8 mouse cellular contexts compared by ENCODE assay signal in the genomic region with DNA sequence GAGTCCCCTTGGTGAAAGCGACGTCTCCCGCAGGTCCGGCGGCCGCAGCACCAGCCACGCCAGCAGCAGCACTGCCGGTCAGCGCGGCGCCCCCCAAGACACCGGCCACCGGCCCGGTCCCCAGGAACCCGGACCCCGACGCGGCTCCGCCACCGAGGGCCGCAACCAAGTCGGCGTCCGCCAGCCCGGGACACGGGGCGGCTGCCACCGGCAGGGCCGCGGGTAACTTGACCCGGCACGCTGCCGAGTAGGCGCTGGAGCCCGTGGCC. TPM values are rescaled to one million over a fixed set of nuclear protein-coding genes. Genes with fewer than 3 reads are reported as not detected.
DNase-seq lines count a peak whose midpoint lies in the region; ATAC-seq and TF ChIP-seq lines count a peak whose summit lies in the region.

No protein-coding gene starts in this region.

- TF ChIP-seq CTCF in stomach, postnatal 0 days (IDR thresholded peaks at IDR 0.05; ENCODE audit: low read depth): no peak

- no peak for ATAC-seq in limb, embryonic 14.5 days (ENCODE audit: low FRiP score, low read depth)
- ATAC-seq in stomach, postnatal 0 days (ENCODE audit: low FRiP score, low TSS enrichment): no peak

- H3K4me1 ChIP-seq in limb, embryonic 14.5 days (ENCODE audit: control insufficient read depth, insufficient read depth, low read length): no peaks in the 10 kb centered on the region
- no peaks in the 10 kb centered on the region for H3K4me1 ChIP-seq in stomach, postnatal 0 days (replicated peaks; ENCODE audit: control insufficient read depth, insufficient read depth)

- DNase-seq in embryo, embryonic 11.5 days (ENCODE audit: low read depth, low spot score): peak; percentile 22
- DNase-seq in embryo, embryonic 9.5 days (ENCODE audit: extremely low spot score): no peak
- peak; percentile 37 for DNase-seq in right cerebral cortex, adult 18-20 months
- no peak for DNase-seq in right cerebral cortex, postnatal 10 days (ENCODE audit: low spot score in 2 of 2)
- DNase-seq in limb, embryonic 14.5 days (ENCODE audit: low spot score): peak; percentile 9
- no peak for DNase-seq in stomach, postnatal 0 days (ENCODE audit: low spot score)
- no peak for DNase-seq in thymus, postnatal 10 days (ENCODE audit: low spot score in 2 of 2)
- no peak for DNase-seq in retina, embryonic 14.5 days (ENCODE audit: low spot score)

- H3K27me3 ChIP-seq in limb, embryonic 14.5 days (ENCODE audit: control insufficient read depth, insufficient read depth, low read length): no peaks in the 10 kb centered on the region
- H3K27me3 ChIP-seq in stomach, postnatal 0 days (ENCODE audit: control insufficient read depth, insufficient read depth, low read length): no peaks in the 10 kb centered on the region

- H3K9ac ChIP-seq in limb, embryonic 14.5 days (ENCODE audit: low read depth, low read length, severe bottlenecking): peak overlapping the region; percentile 97
- H3K9ac ChIP-seq in stomach, postnatal 0 days (ENCODE audit: low read length): peak overlapping the region; percentile 96

- peak overlapping the region; percentile 99 for H3K27ac ChIP-seq in limb, embryonic 14.5 days (replicated peaks; ENCODE audit: low read depth, low read length)
- peak overlapping the region; percentile 99 for H3K27ac ChIP-seq in stomach, postnatal 0 days (replicated peaks)

- no peak for TF ChIP-seq EP300 in stomach, postnatal 0 days (optimal IDR thresholded peaks at IDR 0.05)

- H3K4me2 ChIP-seq in limb, embryonic 14.5 days (replicated peaks; ENCODE audit: low read depth, low read length, severe bottlenecking): peak overlapping the region; percentile 52
- peak overlapping the region; percentile 69 for H3K4me2 ChIP-seq in stomach, postnatal 0 days (replicated peaks; ENCODE audit: low read depth)

- H3K36me3 ChIP-seq in limb, embryonic 14.5 days (ENCODE audit: control insufficient read depth, insufficient read depth, low read length): no peaks in the 10 kb centered on the region
- no peaks in the 10 kb centered on the region for H3K36me3 ChIP-seq in stomach, postnatal 0 days (ENCODE audit: control insufficient read depth, insufficient read depth, low read length)

- H3K4me3 ChIP-seq in limb, embryonic 14.5 days (replicated peaks; ENCODE audit: low read length): peak overlapping the region; percentile 92
- H3K4me3 ChIP-seq in stomach, postnatal 0 days (ENCODE audit: low read depth, low read length): peak overlapping the region; percentile 98

- no peak for TF ChIP-seq POLR2A in limb, embryonic 14.5 days (IDR thresholded peaks at IDR 0.05; ENCODE audit: borderline replicate concordance, extremely low read depth, insufficient read depth, insufficient read length)

- H3K9me3 ChIP-seq in limb, embryonic 14.5 days (ENCODE audit: control insufficient read depth, low read length): no peaks in the 10 kb centered on the region
- H3K9me3 ChIP-seq in stomach, postnatal 0 days (ENCODE audit: control insufficient read depth, low read length): no peaks in the 10 kb centered on the region

- 1% methylated on average over 23 of the region's 35 CpGs for WGBS in limb, embryonic 14.5 days
- 1% methylated on average over 33 of the region's 35 CpGs for WGBS in stomach, postnatal 0 days

RNA-seq across cellular contexts. Expression of gene Rasa1, which starts 0.4 kb away (rescaled TPM):
- polyA plus RNA-seq in limb, embryonic 14.5 days (2012; rRNA removed): 44.5 and 52.8 TPM in 2 replicates
- polyA plus RNA-seq in limb, embryonic 14.5 days (2014; fragmentation: Nextera tagmentation; extraction: Ambion mirVana): 63.6 and 64.7 TPM in 2 replicates
- 21.9 and 22.8 TPM in 2 replicates for polyA plus RNA-seq in stomach, postnatal 0 days (2015; fragmentation: Nextera tagmentation; extraction: Ambion mirVana)

Comparison
In these comparisons a context has a peak if more than half of its experiments do, and no peak if none do; other contexts are left out.
1. DNase-seq: peak in embryo, embryonic 11.5 days (single experiment), right cerebral cortex, adult 18-20 months (single experiment) and limb, embryonic 14.5 days (single experiment); none in embryo, embryonic 9.5 days (single experiment), right cerebral cortex, postnatal 10 days (0 of 2), stomach, postnatal 0 days (single experiment), thymus, postnatal 10 days (0 of 2) and retina, embryonic 14.5 days (single experiment).